Mouse (Mus musculus): ENCODE measurements around the gene Dvl2.

GRCm38 (mm10) chr11:69950807-69951459, 49.5 kb upstream of the Dvl2 start:
- no peak for TF ChIP-seq GATA1 (IDR thresholded peaks at IDR 0.05; ENCODE audit: borderline replicate concordance, low read length)
- no peak for TF ChIP-seq FLI1 (IDR thresholded peaks at IDR 0.05; ENCODE audit: low read length)
